Mouse (Mus musculus) lung, postnatal 0 days (tissue): ENCODE results near the gene Olfr1219. TPM values are rescaled to one million over a fixed set of nuclear protein-coding genes. Genes with fewer than 3 reads are reported as not detected.

Source experiments
- ATAC-seq: fragments of 200-750 bp; cut with Nextera tagmentation; 2 replicates; pipeline ENCODE4 v1.8.0; 2017; ENCODE audit warnings: moderate library complexity
- DNase-seq: peaks from one replicate; pipeline ENCODE4 v3.0.0-alpha.2; 2016; ENCODE audit warnings: low spot score
- H3K27ac ChIP-seq: fragments of 300-500 bp; sonication (generic); 2 replicates; pipeline ENCODE4 v1.5.1; 2014; ENCODE audit warnings: antibody characterized with exemption, mild to moderate bottlenecking, low read length, mixed read lengths
- H3K27me3 ChIP-seq: fragments of 300-500 bp; sonication (generic); replicated peaks from 2 replicates; pipeline ENCODE4 v1.6.1; 2014; ENCODE audit warnings: low read length, mixed read lengths; ENCODE audit not compliant: insufficient read depth
- H3K36me3 ChIP-seq: fragments of 300-500 bp; sonication (generic); 2 replicates; pipeline ENCODE4 v1.6.1; 2014; ENCODE audit warnings: low read length, mixed read lengths; ENCODE audit not compliant: insufficient read depth
- H3K4me1 ChIP-seq: fragments of 300-500 bp; sonication (generic); 2 replicates; pipeline ENCODE4 v1.6.1; 2014; ENCODE audit warnings: antibody characterized with exemption, low read depth, low read length, mixed read lengths; ENCODE audit not compliant: insufficient read depth
- H3K4me2 ChIP-seq: fragments of 300-500 bp; sonication (generic); replicated peaks from 2 replicates; pipeline ENCODE4 v1.6.1; 2014; ENCODE audit warnings: low read depth, mild to moderate bottlenecking, low read length, moderate library complexity, mixed read lengths
- H3K4me3 ChIP-seq: fragments of 300-500 bp; sonication (generic); 2 replicates; pipeline ENCODE4 v1.5.1; 2014; ENCODE audit warnings: low read depth, low read length
- H3K9ac ChIP-seq: fragments of 300-500 bp; sonication (generic); replicated peaks from 2 replicates; pipeline ENCODE4 v1.6.1; 2014; ENCODE audit warnings: low read depth, mild to moderate bottlenecking
- H3K9me3 ChIP-seq: fragments of 300-500 bp; sonication (generic); 2 replicates; pipeline ENCODE4 v1.6.1; 2016; ENCODE audit warnings: low read length, mixed read lengths
- CTCF ChIP-seq: IDR thresholded peaks from 2 replicates; pipeline ENCODE4 v1.5.1; 2016; ENCODE audit warnings: antibody characterized with exemption, mild to moderate bottlenecking
- EP300 ChIP-seq: IDR thresholded peaks from 2 replicates; pipeline ENCODE4 v1.6.1; 2016; ENCODE audit warnings: antibody characterized with exemption, mild to moderate bottlenecking, control low read depth
- whole genome bisulfite sequencing: fragments of 180-500 bp; shearing (Covaris S2); extraction: QIAGEN DNeasy Blood & Tissue Kit; methylation state at CpG from one replicate; pipeline ENCODE4 v1.1.7; 2014; 5-methylcytosine and 5-hydroxymethylcytosine counted together
- polyA plus RNA-seq: library from polyadenylated mRNA; unstranded; fragments of >200 nt; fragmentation: Nextera tagmentation; extraction: Ambion mirVana; gene quantifications from 2 replicates; pipeline ENCODE4 v1.2.1, GENCODE M21; 2015

The Olfr1219 gene
- polyA plus RNA-seq, 1 experiment from 2014 or later, result not detected

GRCm38 (mm10) chr2:89061087-89061486, 22.2 kb downstream of the Olfr1219 start, which contains the start of gene Olfr1218:
Gene Olfr1218 (minus strand): TSS chr2:89061187.
- H3K9ac ChIP-seq, result no peak within 1 kb of the TSS
- no peak within 1 kb of the TSS for H3K27ac ChIP-seq
- no peaks in the 10 kb centered on the region for H3K36me3 ChIP-seq
- no peak within 1 kb of the TSS for H3K4me3 ChIP-seq
- ATAC-seq (no peak), DNase-seq (no peak)
- no peaks in the 10 kb centered on the region for H3K4me1 ChIP-seq
- TF ChIP-seq EP300 (no peak), CTCF (no peak)
- H3K4me2 ChIP-seq, result no peak within 1 kb of the TSS
- no peaks in the 10 kb centered on the region for H3K27me3 ChIP-seq
- no peaks in the 10 kb centered on the region for H3K9me3 ChIP-seq

- Histone ChIP-seq H3K27me3 (no peaks in the 10 kb centered on the region), H3K9me3 (no peaks in the 10 kb centered on the region), H3K4me1 (no peaks in the 10 kb centered on the region), H3K4me3 (no peak within 1 kb of the TSS), H3K27ac (no peak within 1 kb of the TSS), H3K9ac (no peak within 1 kb of the TSS), H3K4me2 (no peak within 1 kb of the TSS), H3K36me3 (no peaks in the 10 kb centered on the region)
- DNase-seq (no peak), ATAC-seq (no peak)
- TF ChIP-seq EP300 (no peak), CTCF (no peak)
- WGBS, result 62% methylated on average over 2 of the region's 2 CpGs
Measured at GRCm38 (mm10) chr2:89031965-89032364, 51.3 kb downstream of the Olfr1219 start, which contains the start of gene Olfr1217. Gene Olfr1217 (minus strand): TSS chr2:89032065.

Other genes starting within 250 kb of the Olfr1219 start
- not detected in 2 replicates for gene Olfr1204, start 234.2 kb downstream of the Olfr1219 start, polyA plus RNA-seq
- not detected in 2 replicates for gene Olfr1206, start 220.3 kb downstream of the Olfr1219 start, polyA plus RNA-seq
- gene Olfr1208, start 181.2 kb downstream of the Olfr1219 start, polyA plus RNA-seq, result not detected in 2 replicates
- gene Olfr1209, start 168.4 kb downstream of the Olfr1219 start, polyA plus RNA-seq, result not detected in 2 replicates
- gene Olfr1211, start 145.4 kb downstream of the Olfr1219 start, polyA plus RNA-seq, result not detected in 2 replicates
- gene Olfr1212, start 129.5 kb downstream of the Olfr1219 start, polyA plus RNA-seq, result not detected in 2 replicates
- gene Gm13762, start 103.2 kb downstream of the Olfr1219 start, polyA plus RNA-seq, result not detected in 2 replicates
- gene Olfr1214, start 90.9 kb downstream of the Olfr1219 start, polyA plus RNA-seq, result not detected in 2 replicates
- gene Olfr1215, start 76.5 kb downstream of the Olfr1219 start, polyA plus RNA-seq, result not detected in 2 replicates
- gene Olfr1216, start 65.2 kb downstream of the Olfr1219 start, polyA plus RNA-seq, result not detected in 2 replicates
- gene Olfr1217, start 51.4 kb downstream of the Olfr1219 start, polyA plus RNA-seq, result not detected in 2 replicates
- gene Olfr1218, start 22.3 kb downstream of the Olfr1219 start, polyA plus RNA-seq, result not detected in 2 replicates
- gene Olfr1220, start 23.3 kb upstream of the Olfr1219 start, polyA plus RNA-seq, result not detected in 2 replicates
- not detected in 2 replicates for gene Olfr1221, start 33.8 kb upstream of the Olfr1219 start, polyA plus RNA-seq
- gene Olfr1222, start 49.5 kb upstream of the Olfr1219 start, polyA plus RNA-seq, result not detected in 2 replicates
- gene Olfr1223, start 68.0 kb upstream of the Olfr1219 start, polyA plus RNA-seq, result not detected in 2 replicates
- gene Olfr1224-ps1, start 80.6 kb upstream of the Olfr1219 start, polyA plus RNA-seq, result not detected in 2 replicates
- gene Olfr1225, start 91.2 kb upstream of the Olfr1219 start, polyA plus RNA-seq, result not detected in 2 replicates
- not detected in 2 replicates for gene Olfr1226, start 116.5 kb upstream of the Olfr1219 start, polyA plus RNA-seq
- gene Olfr1228, start 170.5 kb upstream of the Olfr1219 start, polyA plus RNA-seq, result not detected in 2 replicates
- gene Olfr1229, start 204.5 kb upstream of the Olfr1219 start, polyA plus RNA-seq, result not detected in 2 replicates
- not detected in 2 replicates for gene Olfr1230, start 213.8 kb upstream of the Olfr1219 start, polyA plus RNA-seq
- gene Olfr1231, start 223.6 kb upstream of the Olfr1219 start, polyA plus RNA-seq, result not detected in 2 replicates
- not detected in 2 replicates for gene Olfr1232, start 246.2 kb upstream of the Olfr1219 start, polyA plus RNA-seq